In the genomic region with DNA sequence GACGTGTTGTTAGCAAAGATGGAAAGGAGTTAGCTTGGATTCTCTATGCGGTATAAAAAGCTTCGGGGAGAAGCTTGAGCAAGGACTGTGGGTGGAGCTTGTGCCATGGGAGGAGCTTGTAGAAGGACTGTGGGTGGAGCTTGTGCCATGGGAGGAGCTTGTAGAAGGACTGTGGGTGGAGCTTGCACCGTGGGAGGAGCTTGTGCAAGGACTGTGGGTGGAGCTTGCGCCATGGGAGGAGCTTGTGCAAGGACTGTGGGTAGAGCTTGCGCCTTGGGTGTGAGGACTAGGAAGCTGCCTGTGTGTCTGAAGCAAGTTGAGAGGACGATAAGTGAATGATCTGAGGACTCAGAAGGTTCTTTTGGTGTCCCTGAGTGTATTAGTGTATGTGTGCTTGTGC, we compare ENCODE assay signal across 21 mouse cellular contexts.
A peak's percentile ranks its signal among the peaks of the same experiment; 100 is the strongest.
DNase-seq lines count a peak whose midpoint lies in the region.
"Had no signal": no experiment of that assay in that cellular context is flagged by ENCODE, and none has a peak within 500 bp of the region (broad histone marks: within the 10 kb centered on the region; RNA-seq: fewer than 3 reads in every experiment).

No protein-coding gene starts in this region.

- H3K27me3 ChIP-seq in splenic B cell, adult 2 months (ENCODE audit: control insufficient read depth, insufficient read depth, low read length, poor library complexity, severe bottlenecking): no peaks in the 10 kb centered on the region
- H3K27me3 ChIP-seq: forebrain, embryonic 13.5 days; hindbrain, embryonic 15.5 days; intestine, embryonic 15.5 days; liver, embryonic 13.5 days; midbrain, embryonic 15.5 days had no signal

- DNase-seq in 416B (ENCODE audit: low read depth) (peak; percentile 5), ZHBTc4 (ENCODE audit: low read depth, low spot score) (peak; percentile 50)
- peak; percentile 4 for DNase-seq in CD4-positive helper T cell, adult 2 months (ENCODE audit: low read depth, low spot score)
- DNase-seq in splenic B cell, adult 2 months (ENCODE audit: low read depth, low spot score): peak; percentile 11
- DNase-seq in right cerebral cortex, postnatal 36 days (ENCODE audit: low spot score in 2 of 2): no peak
- DNase-seq in cerebellum, postnatal 36 days: no peak
- no peak for DNase-seq in thymus, postnatal 4 days
- DNase-seq: cerebellum, adult 11-12 months; cerebellum, postnatal 14 days; embryo, embryonic 11 days; gastrocnemius, adult 2 months; kidney, adult 8-10 months; kidney, postnatal 10 days; liver, embryonic 13.5 days; lung, adult 2 months; lung, postnatal 14 days had no signal

- H3K36me3 ChIP-seq in splenic B cell, adult 2 months (ENCODE audit: control insufficient read depth, insufficient read depth, low read length, poor library complexity, severe bottlenecking): no peaks in the 10 kb centered on the region
- H3K36me3 ChIP-seq: heart, embryonic 10.5 days; hindbrain, embryonic 15.5 days; intestine, embryonic 15.5 days; liver, embryonic 13.5 days; midbrain, embryonic 15.5 days had no signal

Comparison
In these comparisons a context has a peak if more than half of its experiments do, and no peak if none do; other contexts are left out.
1. DNase-seq: peak in 416B (single experiment), CD4-positive helper T cell, adult 2 months (single experiment), ZHBTc4 (single experiment) and splenic B cell, adult 2 months (single experiment); none in right cerebral cortex, postnatal 36 days (0 of 2), cerebellum, postnatal 36 days (0 of 2) and thymus, postnatal 4 days (single experiment).